Mouse (Mus musculus) lung, adult 2 months (tissue): ENCODE measurements at regions not wholly inside any gene's neighbourhood (a gene's known extent, or its start where the extent isn't known, plus 50 kb on each side); places are given as distances from the start of the nearest gene placed in this dataset.

Experiments
- DNase-seq: peaks from one replicate; pipeline ENCODE4 v3.0.0; 2022
- H3K4me1 ChIP-seq: fragments of 200-500 bp; 2 replicates; pipeline ENCODE4 v1.6.1; 2011; ENCODE audit warnings: low read length; ENCODE audit not compliant: control insufficient read depth, insufficient read depth
- H3K4me3 ChIP-seq: fragments of 200-500 bp; replicated peaks from 2 replicates; pipeline ENCODE3; 2011; ENCODE audit warnings: low read depth, mild to moderate bottlenecking, control low read depth, low read length; ENCODE audit errors: extremely low read depth
- CTCF ChIP-seq: fragments of 200-500 bp; IDR thresholded peaks from 2 replicates; pipeline ENCODE4 v1.5.1; 2011; ENCODE audit warnings: mild to moderate bottlenecking, low read length, control low read depth; ENCODE audit not compliant: insufficient read depth
- POLR2A ChIP-seq: fragments of 200-500 bp; IDR thresholded peaks from 2 replicates; pipeline ENCODE4 v1.6.1; 2011; ENCODE audit warnings: low read depth, mild to moderate bottlenecking, control low read depth, low read length, borderline replicate concordance; ENCODE audit errors: extremely low read depth
- WGBS: fragments of 180-500 bp; shearing (Covaris S2); methylation state at CpG from one replicate; pipeline ENCODE4 v1.1.7; 2018; 5-methylcytosine and 5-hydroxymethylcytosine counted together

DNA sequence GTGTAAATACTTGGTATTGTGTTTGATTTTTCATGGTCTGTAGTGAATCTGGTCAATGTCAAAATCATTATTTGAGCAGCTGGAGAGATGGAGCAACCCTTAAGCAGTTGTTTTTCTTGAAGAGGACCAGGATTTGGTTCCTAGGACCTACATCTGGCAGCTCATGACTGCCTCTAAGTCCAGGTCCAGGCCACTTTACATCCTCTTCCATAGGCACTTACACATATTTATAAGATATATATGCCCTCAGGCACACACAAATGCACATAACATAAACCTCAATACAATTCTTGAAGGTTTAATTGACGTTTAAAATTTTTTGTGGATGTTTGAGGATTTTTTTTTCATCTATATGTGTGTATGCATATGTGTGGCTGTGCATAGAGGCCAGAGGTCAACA is 96.8 kb upstream of the Fam240b start:
- 37% methylated on average over 1 of the region's 1 CpGs for WGBS
- Histone ChIP-seq H3K4me1 (no peaks in the 10 kb centered on the region), H3K4me3 (no peak overlapping the region)
- no peak for TF ChIP-seq CTCF
- TF ChIP-seq POLR2A, result no peak
- DNase-seq, result no peak

DNA sequence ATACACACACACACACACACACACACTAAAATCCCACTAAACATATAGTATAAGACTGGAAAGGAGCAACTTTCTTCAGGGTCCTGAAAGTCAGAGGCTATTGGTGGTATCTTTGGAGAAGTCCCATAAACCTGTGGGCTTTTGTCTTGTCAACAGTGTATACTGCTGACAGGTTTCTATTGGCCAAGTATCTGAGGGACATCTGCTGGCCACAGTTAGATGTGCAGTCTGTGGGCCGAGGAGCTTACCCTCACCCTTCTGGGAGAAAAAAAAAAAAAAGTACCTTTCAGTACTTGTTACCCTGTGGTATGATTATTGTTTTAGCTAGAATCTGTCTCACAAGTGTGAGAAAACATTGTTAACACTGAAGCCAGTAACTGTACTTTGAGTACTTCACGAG is 76.1 kb upstream of the Fam240b start:
- peak; percentile 30; the same call in 1 of the 2 replicates for TF ChIP-seq CTCF
- no peak for TF ChIP-seq POLR2A
- H3K4me3 ChIP-seq, result no peak overlapping the region
- 45% methylated on average over 2 of the region's 2 CpGs for WGBS
- H3K4me1 ChIP-seq, result no peaks in the 10 kb centered on the region
- DNase-seq, result no peak

DNA sequence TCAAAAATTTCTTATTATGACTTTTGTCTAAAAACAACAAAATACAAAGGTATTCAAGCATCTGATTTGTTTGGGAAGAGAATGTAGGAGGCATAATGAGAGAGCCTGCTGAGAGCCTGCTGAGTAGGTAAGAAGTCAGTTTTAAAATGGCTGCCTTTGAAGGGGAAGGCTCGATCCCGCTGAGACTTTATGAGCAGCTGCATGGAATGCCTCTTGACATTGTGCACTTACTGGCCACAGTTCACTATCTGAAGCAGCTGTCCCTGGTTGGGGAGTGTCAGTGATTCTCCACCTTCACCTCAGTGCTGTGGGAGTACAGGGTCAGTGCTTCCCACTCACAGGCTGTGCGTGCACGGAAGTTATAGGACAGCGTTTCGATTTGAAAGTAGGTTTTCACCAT is 71.3 kb upstream of the Fam240b start:
- Histone ChIP-seq H3K4me1 (no peaks in the 10 kb centered on the region), H3K4me3 (no peak overlapping the region)
- WGBS, result 82% methylated on average over 6 of the region's 6 CpGs
- TF ChIP-seq CTCF, result no peak
- TF ChIP-seq POLR2A, result no peak
- DNase-seq, result no peak

DNA sequence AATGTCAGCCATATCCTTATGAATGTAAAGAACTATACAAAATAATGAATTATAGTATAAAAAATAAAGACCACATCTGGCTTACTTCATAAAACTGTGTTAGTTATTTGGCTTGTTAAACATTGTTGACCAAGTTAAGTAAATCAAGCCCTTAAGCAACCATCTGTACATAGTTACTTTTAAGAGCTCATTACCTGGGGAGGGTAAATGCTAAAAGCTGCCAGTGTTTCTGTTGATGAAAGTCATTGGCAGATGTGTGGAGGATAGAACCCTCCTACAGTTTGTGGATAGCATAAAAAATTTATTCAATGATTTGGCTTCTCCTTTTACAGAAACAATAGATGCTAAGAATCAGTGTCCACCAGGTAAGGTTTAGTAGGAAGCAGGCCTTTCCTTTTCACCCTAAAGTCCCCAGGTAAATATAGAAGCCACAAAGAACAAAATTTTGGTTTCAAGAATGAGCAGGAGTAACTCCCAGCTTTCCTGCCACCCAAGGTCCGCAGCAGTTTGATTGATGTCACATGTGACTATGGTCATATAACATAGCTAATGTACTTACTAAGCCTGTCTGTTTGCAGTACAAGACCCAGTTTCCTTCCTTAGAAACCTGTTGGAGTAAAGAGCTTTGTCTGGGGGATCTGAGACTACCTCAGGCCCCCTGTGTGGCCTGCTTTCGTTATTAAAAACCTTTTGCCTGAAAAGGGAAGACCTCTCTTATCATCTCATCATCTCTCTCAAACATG is 69.5 kb upstream of the Fam240b start:
- no peak for TF ChIP-seq CTCF
- no peak for TF ChIP-seq POLR2A
- Histone ChIP-seq H3K4me1 (no peaks in the 10 kb centered on the region), H3K4me3 (no peak overlapping the region)
- DNase-seq, result no peak
- WGBS, result 62% methylated on average over 2 of the region's 2 CpGs

DNA sequence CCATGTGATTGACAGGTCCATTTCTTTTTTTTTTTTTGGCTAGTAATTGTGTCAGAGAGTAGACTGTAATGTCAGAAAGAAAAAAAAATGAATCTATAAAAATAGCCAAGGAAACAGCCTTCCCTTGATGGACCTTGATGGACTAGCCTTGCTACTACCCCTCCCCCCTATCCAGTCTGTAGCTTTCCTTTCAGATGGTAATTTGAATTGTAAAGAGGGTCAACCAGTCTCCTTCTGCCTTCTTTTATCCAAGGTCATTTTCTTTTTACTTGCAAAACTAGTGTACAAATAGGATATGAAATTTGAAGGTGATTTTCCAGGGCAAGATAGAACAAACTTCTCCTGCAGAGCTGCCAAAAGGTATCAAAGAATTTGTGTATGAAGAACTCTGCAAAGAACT is 68.2 kb upstream of the Fam240b start:
- H3K4me1 ChIP-seq, result no peaks in the 10 kb centered on the region
- no peak overlapping the region for H3K4me3 ChIP-seq
- DNase-seq, result no peak
- TF ChIP-seq POLR2A (no peak), CTCF (no peak)
